Mouse (Mus musculus) MEL (cell line): ENCODE measurements around the gene Qprt.

Experiments used
- CHD2 ChIP-seq: IDR thresholded peaks from 2 replicates; pipeline ENCODE4 v1.6.1; 2011; ENCODE audit warnings: low read length, improper control_type of control experiment
- EP300 ChIP-seq, 2 experiments: IDR thresholded peaks; 2 replicates each; pipeline ENCODE4 v1.6.1; 2011; ENCODE audit warnings: improper control_type of control experiment in 2 of 2, low read length in 2 of 2, low read depth in 1 of 2, mild to moderate bottlenecking in 1 of 2
- HCFC1 ChIP-seq: IDR thresholded peaks from 2 replicates; pipeline ENCODE4 v1.6.1; 2012; ENCODE audit warnings: low read depth, mild to moderate bottlenecking, inconsistent platforms, low read length, improper control_type of control experiment, moderate library complexity
- POLR2A ChIP-seq, 2 experiments: IDR thresholded peaks; 2 replicates each; pipeline ENCODE4 v1.6.1; 2011 to 2012; ENCODE audit warnings: low read length in 2 of 2, mild to moderate bottlenecking in 2 of 2, control low read depth in 1 of 2, improper control_type of control experiment in 1 of 2, low read depth in 1 of 2, moderate library complexity in 1 of 2; ENCODE audit not compliant: control insufficient read depth in 1 of 2, insufficient read depth in 1 of 2, poor library complexity in 1 of 2
- SMC3 ChIP-seq: IDR thresholded peaks from 2 replicates; pipeline ENCODE4 v1.6.1; 2011; ENCODE audit warnings: low read depth, low read length, improper control_type of control experiment
- TBP ChIP-seq: IDR thresholded peaks from 2 replicates; pipeline ENCODE4 v1.8.0; 2011; ENCODE audit warnings: low read depth, low read length, improper control_type of control experiment
- ZMIZ1 ChIP-seq: IDR thresholded peaks from 2 replicates; pipeline ENCODE4 v1.6.1; 2012; ENCODE audit warnings: low read depth, mild to moderate bottlenecking, inconsistent platforms, low read length, improper control_type of control experiment, moderate library complexity

DNA sequence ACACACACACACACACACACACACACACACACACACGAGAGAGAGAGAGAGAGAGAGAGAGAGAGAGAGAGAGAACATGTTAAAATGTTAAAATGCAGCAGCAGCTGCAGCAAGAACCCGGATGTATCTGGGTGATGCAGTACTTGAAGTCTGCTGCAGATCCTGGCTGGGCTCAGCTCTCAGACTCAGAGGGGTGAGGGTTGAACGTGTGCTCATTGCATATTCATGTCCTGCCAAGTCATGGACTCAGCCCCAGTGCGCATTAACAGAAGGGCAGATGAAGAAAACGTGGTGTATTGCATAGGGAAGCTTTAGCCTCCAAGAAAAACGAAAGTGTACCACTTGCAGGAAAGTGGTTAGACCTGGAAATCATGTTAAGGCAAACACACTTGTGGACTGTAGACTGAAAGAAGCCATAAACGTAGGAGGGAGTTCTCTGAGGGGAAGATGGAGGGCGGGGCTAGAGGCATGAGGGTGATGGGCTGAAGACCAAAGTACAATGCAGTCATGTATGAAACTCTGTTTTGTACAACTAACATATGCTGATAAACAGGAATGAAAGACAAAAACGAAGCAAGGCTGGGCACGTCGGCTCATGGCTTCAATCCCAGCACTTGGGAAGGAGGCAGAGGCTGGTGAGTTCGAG is 8.3 kb downstream of the Qprt start:
- no peak for TF ChIP-seq TBP
- no peak for TF ChIP-seq POLR2A (IDR thresholded peaks at IDR 0.05; ENCODE audit: control insufficient read depth in 1 of 2, insufficient read depth in 1 of 2, low read depth in 1 of 2, low read length in 2 of 2, poor library complexity in 1 of 2)
- TF ChIP-seq HCFC1: no peak
- TF ChIP-seq EP300 (IDR thresholded peaks at IDR 0.05; ENCODE audit: low read depth in 1 of 2, low read length in 2 of 2): no peak
- no peak for TF ChIP-seq SMC3
- TF ChIP-seq ZMIZ1: no peak
- no peak for TF ChIP-seq CHD2
